Mouse (Mus musculus): ENCODE results near the gene Atcay.

Atcay gene

GRCm38 (mm10) chr10:81244146-81244545 lies 13.5 kb upstream of the Atcay start:
- CTCF ChIA-PET: interaction anchor here (1.1 kb wide), 1 partner anchor 8 kb away, joined by 6 read pairs; no protein-coding TSS in a partner anchor

DNA sequence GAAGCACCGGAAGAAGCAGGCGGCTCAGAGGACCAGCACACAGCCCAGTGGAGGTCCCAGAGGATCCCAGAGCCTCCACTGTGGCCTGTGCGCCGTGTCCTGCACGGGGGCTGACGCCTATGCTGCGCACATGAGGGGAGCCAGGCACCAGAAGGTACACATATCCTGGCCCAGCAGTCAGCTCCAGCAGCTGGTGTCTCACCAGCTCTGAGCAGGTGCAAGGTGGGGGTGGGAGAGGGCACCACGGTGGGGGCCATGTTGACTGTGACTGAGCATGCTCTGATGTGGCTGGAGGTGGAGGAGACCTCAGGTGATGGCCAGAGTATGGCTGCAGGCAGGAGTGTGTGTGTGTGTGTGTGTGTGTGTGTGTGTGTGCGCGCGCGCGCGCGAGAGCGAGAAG lies 11.4 kb upstream of the Atcay start:
- CTCF ChIA-PET: interaction anchor here (0.6 kb wide), 2 partner anchors 127 to 525 kb away, joined by 3 to 6 read pairs; no protein-coding TSS in a partner anchor

DNA sequence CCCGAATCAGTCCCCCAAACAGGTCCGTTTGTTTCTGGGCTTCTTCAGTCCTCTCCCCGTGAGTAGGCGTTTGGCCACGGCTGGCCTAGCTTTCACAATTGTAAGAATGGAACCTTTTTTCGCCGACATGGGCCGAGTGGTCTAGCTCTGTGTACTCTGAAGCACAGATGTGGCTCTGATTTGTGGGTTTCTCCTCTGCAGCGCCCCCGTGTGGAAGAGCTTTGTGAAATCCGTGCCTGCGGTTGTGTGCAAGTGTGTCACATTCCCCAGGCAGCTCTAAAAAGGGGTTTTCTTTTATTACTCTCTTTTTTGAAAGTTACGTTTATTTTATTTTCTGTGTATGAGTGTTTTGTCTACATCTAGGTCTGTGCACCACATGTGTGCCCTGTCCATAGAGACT lies 10.2 kb upstream of the Atcay start:
- CTCF ChIA-PET: no interaction called here

- CTCF ChIA-PET: no interaction called here
Observed at GRCm38 (mm10) chr10:81238618-81239017, 8.0 kb upstream of the Atcay start.

DNA sequence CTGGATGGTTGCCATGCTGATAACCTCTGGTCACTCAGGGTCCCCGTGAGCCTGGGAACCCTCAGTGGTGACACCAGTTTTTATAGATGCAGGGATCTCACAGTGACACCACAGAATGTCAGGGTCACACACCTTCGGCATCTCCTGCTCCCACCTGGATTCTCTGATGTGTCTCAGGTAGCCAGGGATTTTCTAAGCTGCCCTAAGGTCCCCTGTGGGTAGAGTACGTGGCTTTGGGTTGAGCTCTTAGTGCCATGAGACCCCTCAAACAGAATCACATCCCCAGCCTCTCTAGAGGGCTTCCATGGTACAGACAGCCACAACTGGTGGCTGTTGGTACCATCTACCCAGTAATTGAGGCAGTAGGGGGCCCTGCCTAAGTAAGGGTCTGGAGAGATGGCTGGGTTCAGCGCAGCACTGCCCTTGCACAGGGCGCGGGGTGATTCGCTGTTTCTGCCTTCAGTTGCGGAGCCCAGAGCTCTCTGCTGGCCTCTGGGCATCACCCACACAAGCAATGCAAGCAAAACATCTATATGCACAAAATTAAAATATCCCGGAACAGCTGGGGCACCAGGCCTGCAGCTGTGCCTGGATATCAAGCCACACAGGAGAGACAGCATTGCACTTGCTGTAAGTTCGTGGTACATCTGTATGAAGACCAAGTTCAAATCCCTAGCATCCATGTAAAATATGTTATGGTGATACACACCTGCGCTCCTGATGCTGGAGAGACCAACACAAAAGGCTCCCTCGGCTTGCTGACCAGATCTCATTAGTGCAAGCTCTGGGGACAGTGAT lies 6.0 kb upstream of the Atcay start:
- CTCF ChIA-PET: interaction anchor here (1.0 to 1.4 kb wide), 2 partner anchors 7 to 13 kb away, joined by 4 to 6 read pairs; no protein-coding TSS in a partner anchor

- CTCF ChIA-PET: interaction anchor here (0.6 to 0.7 kb wide), 2 partner anchors 637 to 1337 kb away, joined by 3 read pairs; no protein-coding TSS in a partner anchor
Observed at GRCm38 (mm10) chr10:81234206-81234605, 3.6 kb upstream of the Atcay start.

DNA sequence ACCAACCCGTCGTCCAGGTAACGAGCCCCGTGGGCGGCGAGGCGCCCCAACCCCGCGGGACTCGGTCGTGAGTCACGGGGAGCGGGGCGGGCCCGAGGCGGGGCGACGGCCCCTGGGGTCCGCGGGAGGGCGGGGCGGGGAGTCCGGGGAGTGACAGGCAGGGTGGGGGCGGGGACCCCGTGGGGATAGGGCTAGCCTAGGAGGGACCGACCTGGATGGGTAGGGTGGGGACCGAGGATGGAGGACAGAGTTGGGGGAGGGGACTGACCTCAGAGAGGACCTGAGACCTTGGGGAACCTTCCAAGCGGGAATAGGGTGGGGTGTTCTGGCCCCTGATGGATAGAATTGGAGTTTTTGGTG lies 2.6 kb upstream of the Atcay start:
- CTCF ChIA-PET: interaction anchor here (0.7 kb wide), 1 partner anchor 8 kb away, joined by 3 read pairs; no protein-coding TSS in a partner anchor

DNA sequence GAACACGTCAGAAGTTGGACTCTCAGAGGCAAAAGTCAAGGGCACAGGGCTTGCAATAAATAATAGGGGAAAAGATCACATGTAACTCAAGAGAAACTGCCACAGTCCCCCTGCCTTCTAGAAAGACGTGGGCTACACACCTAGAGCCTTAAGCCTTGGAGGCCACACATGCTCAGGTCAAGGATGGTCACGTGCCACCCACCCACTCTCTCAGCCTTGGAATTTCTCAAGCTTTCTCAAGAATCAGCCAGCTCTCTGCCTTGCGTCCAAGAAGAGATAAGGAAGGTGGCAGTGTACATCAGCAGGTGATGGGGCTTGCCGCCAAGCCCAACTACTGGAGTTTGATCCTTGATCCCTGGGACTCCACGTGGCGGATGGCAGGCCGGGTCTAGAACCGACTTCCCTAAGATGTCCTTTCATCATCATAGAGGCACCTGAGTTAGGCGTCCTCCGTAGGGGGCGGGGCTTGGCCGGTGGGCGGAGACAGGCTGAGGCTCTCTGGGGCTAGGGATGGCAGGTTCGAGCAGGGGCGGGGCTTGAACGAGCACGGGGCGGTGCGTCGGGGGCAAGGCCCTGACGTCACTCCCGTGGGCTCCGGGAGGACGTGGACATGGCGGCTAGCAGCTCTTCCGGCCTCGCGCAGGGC lies 2.1 kb upstream of the Atcay start, which contains the start of gene Zfr2:
Gene Zfr2 (plus strand): TSS at position 576 of the 646 bp plus-strand sequence.
- CTCF ChIA-PET: interaction anchor here (0.5 to 0.7 kb wide), 2 partner anchors 8 to 10 kb away, joined by 3 to 5 read pairs; no protein-coding TSS in a partner anchor

GRCm38 (mm10) chr10:81231436-81231835 lies 803 bp upstream of the Atcay start:
- CTCF ChIA-PET: interaction anchor here (0.6 to 0.7 kb wide), 3 partner anchors 28 to 613 kb away, joined by 4 to 9 read pairs (median 9); no protein-coding TSS in a partner anchor

- CTCF ChIA-PET: interaction anchor here (0.6 to 0.8 kb wide), 2 partner anchors 36 to 59 kb away, joined by 3 to 5 read pairs; no protein-coding TSS in a partner anchor
Observed at GRCm38 (mm10) chr10:81229735-81230437, 747 bp downstream of the Atcay start.

DNA sequence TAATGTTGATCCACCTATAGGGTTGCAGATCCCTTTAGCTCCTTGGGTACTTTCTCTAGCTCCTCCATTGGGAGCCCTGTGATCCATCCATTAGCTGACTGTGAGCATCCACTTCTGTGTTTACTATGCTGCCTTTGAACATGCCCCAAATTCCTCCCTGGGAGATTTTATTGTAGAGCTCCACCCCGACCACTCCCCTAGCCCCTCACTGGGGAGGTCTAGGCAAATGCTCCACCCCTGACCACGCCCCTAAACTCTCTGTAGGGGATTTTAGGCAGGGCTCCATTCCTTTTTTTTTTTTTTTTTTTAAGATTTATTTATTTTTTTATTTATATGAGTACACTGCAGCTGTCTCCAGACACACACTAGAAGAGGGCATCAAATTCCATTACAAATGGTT lies 6.9 kb downstream of the Atcay start:
- CTCF ChIA-PET: interaction anchor here (0.6 kb wide), 1 partner anchor 12 kb away, joined by 4 read pairs; no protein-coding TSS in a partner anchor

GRCm38 (mm10) chr10:81221402-81222015 lies 9.1 kb downstream of the Atcay start:
- CTCF ChIA-PET: interaction anchor here (0.6 kb wide), 1 partner anchor 29 kb away, joined by 5 read pairs; no protein-coding TSS in a partner anchor

GRCm38 (mm10) chr10:81217964-81218363 lies 12.7 kb downstream of the Atcay start:
- CTCF ChIA-PET: interaction anchor here (0.9 to 1.5 kb wide), 5 partner anchors 18 to 113 kb away, joined by 3 to 6 read pairs (median 3); no protein-coding TSS in a partner anchor

GRCm38 (mm10) chr10:81217267-81217666 lies 13.4 kb downstream of the Atcay start:
- CTCF ChIA-PET: interaction anchor here (0.7 to 1.5 kb wide), 7 partner anchors 11 to 113 kb away, joined by 3 to 22 read pairs (median 5); no protein-coding TSS in a partner anchor

GRCm38 (mm10) chr10:81216810-81217209 lies 13.8 kb downstream of the Atcay start:
- CTCF ChIA-PET: interaction anchor here (0.7 to 1.5 kb wide), 4 partner anchors 11 to 29 kb away, joined by 3 to 22 read pairs (median 4); no protein-coding TSS in a partner anchor

DNA sequence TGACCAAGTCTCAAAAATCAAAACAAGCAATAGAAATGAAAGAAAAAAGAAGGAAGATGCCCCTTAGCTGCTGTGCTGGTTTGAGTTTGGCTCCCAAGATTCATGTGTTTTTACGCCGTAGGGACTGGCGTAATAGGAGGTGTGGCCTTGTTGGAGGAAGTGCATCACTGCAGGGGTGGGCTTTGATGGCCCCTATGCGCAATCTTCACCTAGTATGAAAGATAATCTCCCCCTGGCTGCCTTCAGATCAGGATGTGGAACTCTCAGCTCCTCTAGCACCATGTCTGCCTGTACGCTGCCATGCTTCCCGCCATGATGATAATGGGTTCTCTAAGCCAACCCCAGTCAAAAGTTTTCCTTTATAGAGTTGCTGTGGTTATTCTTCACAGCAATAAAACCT lies 14.4 kb downstream of the Atcay start:
- CTCF ChIA-PET: interaction anchor here (1.1 kb wide), 1 partner anchor 10 kb away, joined by 22 read pairs; no protein-coding TSS in a partner anchor

GRCm38 (mm10) chr10:81210154-81210553 lies 20.5 kb downstream of the Atcay start:
- CTCF ChIA-PET: no interaction called here

DNA sequence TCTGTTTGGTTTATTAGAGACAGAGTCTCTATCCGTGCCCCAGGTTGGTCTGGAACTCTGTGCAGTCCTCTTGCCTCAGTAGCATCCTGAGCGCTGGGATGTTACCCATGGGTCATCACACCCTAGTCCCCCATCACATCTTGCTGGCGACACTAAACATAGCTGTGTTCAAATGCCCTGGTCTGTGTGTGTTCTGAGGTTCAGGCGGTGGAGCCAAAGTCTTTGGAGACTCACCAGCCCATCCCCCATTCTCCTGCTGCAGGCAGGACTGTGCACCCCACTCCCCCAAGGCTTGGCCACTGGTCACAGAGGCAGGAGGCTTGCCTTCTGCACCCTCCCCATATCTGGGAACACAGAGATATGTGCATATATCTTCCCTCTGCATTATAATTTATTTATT lies 26.5 kb downstream of the Atcay start:
- CTCF ChIA-PET: interaction anchor here (0.5 kb wide), 1 partner anchor 27 kb away, joined by 9 read pairs; no protein-coding TSS in a partner anchor

- CTCF ChIA-PET: interaction anchor here (0.5 kb wide), 1 partner anchor 28 kb away, joined by 9 read pairs; no protein-coding TSS in a partner anchor
Observed at GRCm38 (mm10) chr10:81202978-81203720, 27.5 kb downstream of the Atcay start.

Measured in spleen, embryonic (tissue).